Mouse (Mus musculus): ENCODE measurements at regions not wholly inside any gene's neighbourhood (a gene's known extent, or its start where the extent isn't known, plus 50 kb on each side); places are given as distances from the start of the nearest gene placed in this dataset.
A peak's percentile ranks its signal among the peaks of the same experiment; 100 is the strongest.

GRCm38 (mm10) chr12:35334344-35335075 lies 200.3 kb downstream of the Ahr start:
- no peak overlapping the region for H3K9ac ChIP-seq (replicated peaks; ENCODE audit: low read length, poor library complexity, severe bottlenecking)
- no peaks in the 10 kb centered on the region for H3K27me3 ChIP-seq (ENCODE audit: insufficient read depth, low read length)
- 61% methylated on average over 10 of the region's 10 CpGs for WGBS
- no peaks in the 10 kb centered on the region for H3K9me3 ChIP-seq (ENCODE audit: low read length)
- no peak for TF ChIP-seq CTCF (IDR thresholded peaks at IDR 0.05)
- no peak overlapping the region for H3K4me3 ChIP-seq (ENCODE audit: low read depth, low read length)
- H3K36me3 ChIP-seq (ENCODE audit: insufficient read depth, low read length), result no peaks in the 10 kb centered on the region
- no peak for ATAC-seq (ENCODE audit: low FRiP score)
- DNase-seq (ENCODE audit: low spot score), result peak; percentile 0
- no peaks in the 10 kb centered on the region for H3K4me1 ChIP-seq (ENCODE audit: insufficient read depth, low read length)
- no peak overlapping the region for H3K4me2 ChIP-seq (ENCODE audit: low read depth, low read length, poor library complexity, severe bottlenecking)
- H3K27ac ChIP-seq (ENCODE audit: low read depth, low read length), result no peak overlapping the region

DNA sequence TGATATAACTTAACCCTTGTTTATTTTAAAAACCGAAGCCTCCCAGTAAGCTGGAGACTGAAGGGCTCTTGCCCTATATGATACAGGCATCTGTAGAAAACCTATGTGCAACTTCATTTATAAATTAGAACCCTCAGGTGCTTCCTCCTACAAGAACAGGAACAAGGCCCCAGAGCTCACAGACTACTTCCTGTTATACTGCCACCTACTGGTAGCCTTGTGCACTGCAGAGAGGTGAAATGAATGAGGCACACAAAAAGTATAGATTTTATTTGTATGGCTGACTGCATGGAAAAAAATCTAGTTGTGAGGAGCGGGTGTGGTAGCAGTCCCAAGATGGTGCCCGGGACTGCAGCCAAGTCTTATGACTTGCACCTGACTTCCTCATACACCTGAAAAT lies 203.5 kb downstream of the Ahr start:
- no peak for DNase-seq (ENCODE audit: low spot score)
- Histone ChIP-seq H3K9me3 (ENCODE audit: low read length) (no peaks in the 10 kb centered on the region), H3K27me3 (ENCODE audit: insufficient read depth, low read length) (no peaks in the 10 kb centered on the region), H3K4me3 (ENCODE audit: low read depth, low read length) (no peak overlapping the region), H3K36me3 (ENCODE audit: insufficient read depth, low read length) (no peaks in the 10 kb centered on the region), H3K4me1 (ENCODE audit: insufficient read depth, low read length) (no peaks in the 10 kb centered on the region), H3K9ac (replicated peaks; ENCODE audit: low read length, poor library complexity, severe bottlenecking) (no peak overlapping the region), H3K27ac (ENCODE audit: low read depth, low read length) (no peak overlapping the region), H3K4me2 (ENCODE audit: low read depth, low read length, poor library complexity, severe bottlenecking) (no peak overlapping the region)
- 95% methylated on average over 3 of the region's 3 CpGs for WGBS
- ATAC-seq (ENCODE audit: low FRiP score), result no peak
- peak; percentile 60 for TF ChIP-seq CTCF (IDR thresholded peaks at IDR 0.05)

DNA sequence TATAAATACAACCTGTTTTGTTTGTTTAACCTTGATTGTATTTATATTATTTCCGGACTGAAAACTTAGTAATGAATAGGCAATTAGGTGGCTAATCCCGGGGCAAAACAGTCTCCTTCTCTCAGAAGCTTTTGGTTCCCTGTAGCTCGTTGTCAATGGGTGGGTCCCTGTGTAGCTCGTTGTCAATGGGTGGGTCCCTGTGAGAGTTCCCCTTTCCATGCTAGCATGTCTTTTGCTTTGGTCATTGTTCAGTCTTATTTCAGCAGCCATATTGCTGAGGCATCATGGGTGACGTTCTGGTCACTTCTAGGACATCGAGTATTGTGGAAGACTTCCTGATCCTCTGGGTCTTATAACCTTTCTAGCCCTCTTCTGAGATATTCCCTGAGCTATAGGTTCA lies 205.1 kb downstream of the Ahr start:
- whole genome bisulfite sequencing, result 78% methylated on average over 6 of the region's 6 CpGs

DNA sequence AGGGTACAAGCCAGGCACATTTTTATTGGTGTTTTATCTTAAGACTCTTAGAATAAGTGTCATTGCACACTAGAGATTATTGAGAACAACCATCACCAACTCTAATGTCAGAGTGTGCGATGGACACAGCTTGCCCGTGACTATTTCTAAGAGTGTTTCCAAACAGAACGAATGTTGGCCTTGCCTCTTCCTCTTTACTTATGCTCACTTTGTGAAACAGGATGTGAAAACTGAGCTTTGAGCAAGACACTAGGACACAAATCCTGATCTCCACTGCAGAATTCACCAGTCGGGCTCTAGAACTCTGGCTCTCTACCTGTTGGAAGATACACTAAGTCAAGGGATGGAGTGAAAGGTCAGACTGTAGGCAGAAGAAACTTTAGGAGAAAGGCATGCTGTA lies 215.3 kb downstream of the Ahr start:
- Histone ChIP-seq H3K9me3 (ENCODE audit: low read length) (no peaks in the 10 kb centered on the region), H3K36me3 (ENCODE audit: insufficient read depth, low read length) (no peaks in the 10 kb centered on the region), H3K4me3 (ENCODE audit: low read depth, low read length) (no peak overlapping the region), H3K4me1 (ENCODE audit: insufficient read depth, low read length) (no peaks in the 10 kb centered on the region), H3K27me3 (ENCODE audit: insufficient read depth, low read length) (no peaks in the 10 kb centered on the region), H3K4me2 (ENCODE audit: low read depth, low read length, poor library complexity, severe bottlenecking) (no peak overlapping the region), H3K9ac (replicated peaks; ENCODE audit: low read length, poor library complexity, severe bottlenecking) (no peak overlapping the region), H3K27ac (ENCODE audit: low read depth, low read length) (no peak overlapping the region)
- TF ChIP-seq CTCF (IDR thresholded peaks at IDR 0.05), result no peak
- WGBS, result 88% methylated on average over 4 of the region's 4 CpGs
- DNase-seq (ENCODE audit: low spot score) (no peak), ATAC-seq (ENCODE audit: low FRiP score) (no peak)

More for the DNA sequence above, 205.1 kb downstream of the Ahr start:
- H3K4me3 ChIP-seq (ENCODE audit: low read depth, low read length), result no peak overlapping the region
- no peaks in the 10 kb centered on the region for H3K36me3 ChIP-seq (ENCODE audit: insufficient read depth, low read length)
- no peak overlapping the region for H3K9ac ChIP-seq (replicated peaks; ENCODE audit: low read length, poor library complexity, severe bottlenecking)
- H3K27ac ChIP-seq (ENCODE audit: low read depth, low read length), result no peak overlapping the region
- ATAC-seq (ENCODE audit: low FRiP score), result no peak
- no peak overlapping the region for H3K4me2 ChIP-seq (ENCODE audit: low read depth, low read length, poor library complexity, severe bottlenecking)
- no peaks in the 10 kb centered on the region for H3K9me3 ChIP-seq (ENCODE audit: low read length)
- TF ChIP-seq CTCF (IDR thresholded peaks at IDR 0.05), result no peak
- DNase-seq (ENCODE audit: low spot score), result no peak
- H3K27me3 ChIP-seq (ENCODE audit: insufficient read depth, low read length), result no peaks in the 10 kb centered on the region
- no peaks in the 10 kb centered on the region for H3K4me1 ChIP-seq (ENCODE audit: insufficient read depth, low read length)

GRCm38 (mm10) chr12:35317046-35317445 lies 217.8 kb downstream of the Ahr start:
- H3K4me1 ChIP-seq (ENCODE audit: insufficient read depth, low read length), result peaks cover 4% of the 10 kb centered on the region; the same call in 1 of the 2 replicates
- no peak overlapping the region for H3K4me3 ChIP-seq (ENCODE audit: low read depth, low read length)
- no peak overlapping the region for H3K4me2 ChIP-seq (ENCODE audit: low read depth, low read length, poor library complexity, severe bottlenecking)
- 84% methylated on average over 3 of the region's 3 CpGs for WGBS
- no peak for TF ChIP-seq CTCF (IDR thresholded peaks at IDR 0.05)
- no peaks in the 10 kb centered on the region for H3K9me3 ChIP-seq (ENCODE audit: low read length)
- H3K27ac ChIP-seq (ENCODE audit: low read depth, low read length), result no peak overlapping the region
- H3K36me3 ChIP-seq (ENCODE audit: insufficient read depth, low read length), result no peaks in the 10 kb centered on the region
- ATAC-seq (ENCODE audit: low FRiP score) (no peak), DNase-seq (ENCODE audit: low spot score) (no peak)
- no peaks in the 10 kb centered on the region for H3K27me3 ChIP-seq (ENCODE audit: insufficient read depth, low read length)
- no peak overlapping the region for H3K9ac ChIP-seq (replicated peaks; ENCODE audit: low read length, poor library complexity, severe bottlenecking)

DNA sequence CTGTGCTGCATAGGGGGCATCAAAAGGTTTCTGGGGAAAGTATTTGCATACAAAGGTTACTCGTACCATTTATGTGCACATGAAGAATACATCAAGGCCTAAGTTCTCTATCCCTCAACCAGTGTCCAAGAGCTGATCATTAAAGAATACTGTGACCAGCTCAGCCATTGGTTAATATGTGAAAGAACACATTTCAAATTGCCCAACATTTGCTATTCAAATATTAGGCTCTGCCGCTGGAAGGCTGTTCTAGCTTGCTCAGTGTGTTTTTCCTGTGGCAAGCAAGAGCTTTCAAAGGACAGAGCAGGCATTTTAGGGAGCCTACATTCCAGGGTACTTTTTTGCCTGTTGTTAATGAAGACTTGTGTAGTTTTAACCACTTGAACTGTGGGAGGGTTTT lies 220.8 kb downstream of the Ahr start:
- Histone ChIP-seq H3K4me3 (ENCODE audit: low read depth, low read length) (no peak overlapping the region), H3K36me3 (ENCODE audit: insufficient read depth, low read length) (no peaks in the 10 kb centered on the region), H3K4me2 (ENCODE audit: low read depth, low read length, poor library complexity, severe bottlenecking) (no peak overlapping the region), H3K27ac (ENCODE audit: low read depth, low read length) (no peak overlapping the region), H3K4me1 (ENCODE audit: insufficient read depth, low read length) (peaks cover 4% of the 10 kb centered on the region; the same call in 1 of the 2 replicates), H3K9me3 (ENCODE audit: low read length) (no peaks in the 10 kb centered on the region), H3K9ac (replicated peaks; ENCODE audit: low read length, poor library complexity, severe bottlenecking) (no peak overlapping the region), H3K27me3 (ENCODE audit: insufficient read depth, low read length) (no peaks in the 10 kb centered on the region)
- ATAC-seq (ENCODE audit: low FRiP score) (no peak), DNase-seq (ENCODE audit: low spot score) (no peak)
- TF ChIP-seq CTCF (IDR thresholded peaks at IDR 0.05), result no peak
- 83% methylated on average over 2 of the region's 2 CpGs for WGBS

All from midbrain, postnatal 0 days (tissue).